Mouse (Mus musculus): ENCODE results near the gene Zfp992.
"Not testable (repeated sequence)": the region's sequence is repeated elsewhere in the genome, so short reads cannot be mapped to it uniquely, and the experiment has no call there.

DNA sequence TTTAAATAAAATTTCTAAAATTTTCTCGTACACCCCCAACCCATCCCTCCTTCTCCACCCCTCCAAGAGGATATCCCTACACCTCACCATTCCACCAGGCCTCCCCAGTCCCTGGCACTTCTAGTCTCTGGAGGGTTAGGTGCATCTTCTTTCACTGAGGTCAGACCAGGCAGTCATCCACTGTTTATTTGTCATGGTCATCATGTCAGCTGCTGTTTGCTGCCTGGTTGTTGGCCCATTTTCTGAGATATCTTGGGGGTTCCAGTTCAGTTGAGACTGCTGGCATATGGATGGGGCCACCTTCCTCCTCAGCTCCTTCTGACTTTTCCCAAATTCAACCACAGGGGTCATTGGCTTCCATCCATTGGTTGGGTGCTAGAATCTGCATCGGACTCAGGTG is 11.6 kb upstream of the Zfp992 start:
- TF ChIP-seq FLI1 (IDR thresholded peaks at IDR 0.05; ENCODE audit: low read length); GATA1 (IDR thresholded peaks at IDR 0.05; ENCODE audit: borderline replicate concordance, low read length): not testable (repeated sequence)

Data from megakaryocyte, embryonic 14.5 days (primary cell).